Mouse (Mus musculus) skeletal muscle tissue, postnatal 0 days (tissue): ENCODE data around the gene Tsg101. TPM values are rescaled to one million over a fixed set of nuclear protein-coding genes. Genes with fewer than 3 reads are reported as not detected.

Experiments used
- polyA plus RNA-seq: library from polyadenylated mRNA; unstranded; fragments of >200 nt; fragmentation: Nextera tagmentation; extraction: Ambion mirVana; gene quantifications from 2 replicates; pipeline ENCODE4 v1.2.1, GENCODE M21; 2015

Gene Tsg101
- 125 and 132 TPM in 2 replicates for polyA plus RNA-seq

GRCm38 (mm10) chr7:46919551-46920176 is at the start of gene Tsg101:
TSS of gene Tsg101 (minus strand) at chr7:46919969.

GRCm38 (mm10) chr7:46957831-46958691 is 38.3 kb upstream of the Tsg101 start, which contains the start of gene Uevld:
TSS of gene Uevld (minus strand) at chr7:46958527.

GRCm38 (mm10) chr7:46860996-46861395 is 58.8 kb downstream of the Tsg101 start, which contains the start of gene Ldhc:
TSS of gene Ldhc (plus strand) at chr7:46861203.

GRCm38 (mm10) chr7:46840787-46841525 is 78.8 kb downstream of the Tsg101 start, which contains the start of gene Ldha:
TSS of gene Ldha (plus strand) at chr7:46841475.

Other genes starting within 250 kb of the Tsg101 start
- 1.8 and 3.3 TPM in 2 replicates for gene Tph1, start 247.4 kb downstream of the Tsg101 start, polyA plus RNA-seq
- gene Saal1, start 209.3 kb downstream of the Tsg101 start, polyA plus RNA-seq: 8.0 and 8.8 TPM in 2 replicates
- 0.72 and 0.96 TPM in 2 replicates for gene Saa3, start 204.3 kb downstream of the Tsg101 start, polyA plus RNA-seq
- not detected in 2 replicates for gene Saa4, start 187.4 kb downstream of the Tsg101 start, polyA plus RNA-seq
- gene Saa1, start 177.0 kb downstream of the Tsg101 start, polyA plus RNA-seq: 0.18 and 0.23 TPM in 2 replicates
- gene Saa2, start 168.2 kb downstream of the Tsg101 start, polyA plus RNA-seq: 0.35 and 0.40 TPM in 2 replicates
- gene Hps5, start 123.9 kb downstream of the Tsg101 start, polyA plus RNA-seq: 5.5 and 6.6 TPM in 2 replicates
- 30.1 and 31.4 TPM in 2 replicates for gene Gtf2h1, start 123.9 kb downstream of the Tsg101 start, polyA plus RNA-seq
- gene Ldha, start 78.5 kb downstream of the Tsg101 start, polyA plus RNA-seq: 2,894 and 2,904 TPM in 2 replicates
- not detected in 2 replicates for gene Ldhc, start 58.8 kb downstream of the Tsg101 start, polyA plus RNA-seq
- gene Uevld, start 38.6 kb upstream of the Tsg101 start, polyA plus RNA-seq: 3.9 and 4.4 TPM in 2 replicates
- gene Gm9999, start 63.6 kb upstream of the Tsg101 start, polyA plus RNA-seq: not detected in 2 replicates
- 12.2 and 12.5 TPM in 2 replicates for gene Spty2d1, start 88.4 kb upstream of the Tsg101 start, polyA plus RNA-seq
- 14.3 and 24.7 TPM in 2 replicates for gene Tmem86a, start 130.6 kb upstream of the Tsg101 start, polyA plus RNA-seq
- gene Ptpn5, start 213.7 kb upstream of the Tsg101 start, polyA plus RNA-seq: not detected in 2 replicates